Mouse (Mus musculus): ENCODE data around the gene LTO1.

LTO1 gene

GRCm38 (mm10) chr7:144940003-144940571 lies 25.2 kb downstream of the LTO1 start:
- peak; percentile 46 for DNase-seq (ENCODE audit: low read depth, low spot score)

- peak; percentile 49 for DNase-seq (ENCODE audit: low read depth, low spot score)
Measured at GRCm38 (mm10) chr7:144940585-144940984, 25.7 kb downstream of the LTO1 start.

- peak; percentile 98 for DNase-seq (ENCODE audit: low read depth, low spot score)
Measured at GRCm38 (mm10) chr7:144941242-144941831, 26.4 kb downstream of the LTO1 start.

- DNase-seq (ENCODE audit: low read depth, low spot score) = peak; percentile 86
Measured at GRCm38 (mm10) chr7:144942071-144942743, 27.3 kb downstream of the LTO1 start.

- DNase-seq (ENCODE audit: low read depth, low spot score) = peak; percentile 66
Measured at GRCm38 (mm10) chr7:144942744-144943135, 27.8 kb downstream of the LTO1 start.

GRCm38 (mm10) chr7:144943254-144943653 lies 28.4 kb downstream of the LTO1 start:
- DNase-seq (ENCODE audit: low read depth, low spot score) = peak; percentile 92

- no peak for DNase-seq (ENCODE audit: low read depth, low spot score)
Measured at GRCm38 (mm10) chr7:144958509-144959395, 43.9 kb downstream of the LTO1 start.

- DNase-seq (ENCODE audit: low read depth, low spot score) = no peak
Measured at GRCm38 (mm10) chr7:144963911-144964310, 49.0 kb downstream of the LTO1 start.

GRCm38 (mm10) chr7:144964316-144964715 lies 49.4 kb downstream of the LTO1 start:
- no peak for DNase-seq (ENCODE audit: low read depth, low spot score)

GRCm38 (mm10) chr7:144965893-144966292 lies 51.0 kb downstream of the LTO1 start:
- no peak for DNase-seq (ENCODE audit: low read depth, low spot score)

GRCm38 (mm10) chr7:144970997-144971768 lies 56.3 kb downstream of the LTO1 start:
- DNase-seq (ENCODE audit: low read depth, low spot score) = peak; percentile 10

GRCm38 (mm10) chr7:144971769-144972168 lies 56.9 kb downstream of the LTO1 start:
- DNase-seq (ENCODE audit: low read depth, low spot score) = peak; percentile 59

- no peak for DNase-seq (ENCODE audit: low read depth, low spot score)
Measured at GRCm38 (mm10) chr7:144973461-144973860, 58.6 kb downstream of the LTO1 start.

GRCm38 (mm10) chr7:144977121-144977520 lies 62.2 kb downstream of the LTO1 start:
- DNase-seq (ENCODE audit: low read depth, low spot score) = no peak

GRCm38 (mm10) chr7:144979814-144980213 lies 64.9 kb downstream of the LTO1 start:
- no peak for DNase-seq (ENCODE audit: low read depth, low spot score)

Data from R1 (cell line).